Mouse (Mus musculus) testis, adult 2 months (tissue): ENCODE data around the gene Pde4d. TPM values are rescaled to one million over a fixed set of nuclear protein-coding genes. Genes with fewer than 3 reads are reported as not detected.
A peak's percentile ranks its signal among the peaks of the same experiment; 100 is the strongest.

Experiments used
- H3K27ac ChIP-seq: fragments of 200-500 bp; 2 replicates; pipeline ENCODE4 v1.5.1; 2012; ENCODE audit warnings: low read depth, low read length; ENCODE audit not compliant: control insufficient read depth, insufficient read depth
- H3K27me3 ChIP-seq: fragments of 200-500 bp; 2 replicates; pipeline ENCODE4 v1.6.1; 2012; ENCODE audit warnings: mild to moderate bottlenecking, low read length, moderate library complexity; ENCODE audit not compliant: control insufficient read depth, insufficient read depth
- H3K36me3 ChIP-seq: fragments of 200-500 bp; 2 replicates; pipeline ENCODE4 v1.6.1; 2012; ENCODE audit warnings: mild to moderate bottlenecking, low read length; ENCODE audit not compliant: control insufficient read depth, insufficient read depth
- H3K4me1 ChIP-seq: fragments of 200-500 bp; 2 replicates; pipeline ENCODE4 v1.6.1; 2012; ENCODE audit warnings: low read length; ENCODE audit not compliant: control insufficient read depth, insufficient read depth
- H3K4me3 ChIP-seq: fragments of 200-500 bp; 2 replicates; pipeline ENCODE4 v1.5.1; 2012; ENCODE audit warnings: low read depth, mild to moderate bottlenecking, low read length, moderate library complexity, mixed read lengths; ENCODE audit not compliant: control insufficient read depth
- CTCF ChIP-seq: fragments of 200-500 bp; IDR thresholded peaks from 2 replicates; pipeline ENCODE4 v1.5.1; 2012; ENCODE audit warnings: low read depth, mild to moderate bottlenecking, inconsistent platforms, low read length, moderate library complexity; ENCODE audit not compliant: control insufficient read depth, insufficient read depth, insufficient replicate concordance
- POLR2A ChIP-seq: fragments of 200-500 bp; IDR thresholded peaks from 2 replicates; pipeline ENCODE4 v1.6.1; 2012; ENCODE audit warnings: low read depth, mild to moderate bottlenecking, inconsistent platforms, low read length, moderate library complexity; ENCODE audit not compliant: control insufficient read depth
- polyA plus RNA-seq: library from polyadenylated mRNA; depleted of rRNA; stranded (reverse); fragments of >200 nt; gene quantifications from 2 replicates; pipeline ENCODE4 v1.2.3, GENCODE M21; 2012

Gene Pde4d
- polyA plus RNA-seq, 1 experiment = 2.1 TPM

DNA sequence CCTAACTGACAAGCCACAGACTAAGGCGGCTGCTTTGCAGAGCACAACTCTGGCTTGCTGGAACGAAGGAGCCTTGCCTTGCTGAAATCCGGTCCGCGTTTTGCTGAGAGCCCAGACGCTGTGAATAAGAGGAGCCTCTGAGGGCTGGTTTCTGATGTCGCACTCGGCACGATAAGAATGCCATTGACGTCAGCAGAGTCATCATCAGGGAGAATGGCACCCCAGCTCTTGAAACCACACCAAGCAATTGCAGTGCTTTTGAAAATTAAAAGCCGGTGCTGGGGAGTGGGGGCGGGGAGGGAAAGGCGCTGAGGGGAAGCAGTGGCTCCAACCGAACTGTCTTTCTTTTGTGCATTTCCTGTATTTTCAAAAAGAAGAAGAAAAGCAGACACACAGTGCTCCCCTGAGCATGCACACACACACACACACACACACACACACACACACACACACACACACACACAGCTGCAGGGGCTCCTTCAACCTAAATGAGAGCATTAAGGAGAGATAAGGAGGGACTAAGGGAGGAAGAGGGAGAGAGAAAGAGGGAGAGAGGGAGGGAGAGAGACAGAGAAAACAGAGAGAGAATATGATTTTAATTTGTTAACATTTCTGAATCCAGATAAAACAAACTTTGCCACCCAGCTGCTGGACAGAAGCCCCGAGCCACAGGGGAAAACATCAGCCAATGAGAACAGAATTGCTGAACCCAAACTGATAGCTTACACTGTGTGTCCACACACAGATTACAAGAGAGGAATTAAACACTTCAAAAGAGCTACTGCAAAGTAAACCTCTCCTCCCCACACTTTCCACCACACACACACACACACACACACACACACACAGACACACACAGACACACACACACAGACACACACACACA lies 1372.9 kb downstream of the Pde4d start:
- H3K27ac ChIP-seq = peak overlapping the region; percentile 79

DNA sequence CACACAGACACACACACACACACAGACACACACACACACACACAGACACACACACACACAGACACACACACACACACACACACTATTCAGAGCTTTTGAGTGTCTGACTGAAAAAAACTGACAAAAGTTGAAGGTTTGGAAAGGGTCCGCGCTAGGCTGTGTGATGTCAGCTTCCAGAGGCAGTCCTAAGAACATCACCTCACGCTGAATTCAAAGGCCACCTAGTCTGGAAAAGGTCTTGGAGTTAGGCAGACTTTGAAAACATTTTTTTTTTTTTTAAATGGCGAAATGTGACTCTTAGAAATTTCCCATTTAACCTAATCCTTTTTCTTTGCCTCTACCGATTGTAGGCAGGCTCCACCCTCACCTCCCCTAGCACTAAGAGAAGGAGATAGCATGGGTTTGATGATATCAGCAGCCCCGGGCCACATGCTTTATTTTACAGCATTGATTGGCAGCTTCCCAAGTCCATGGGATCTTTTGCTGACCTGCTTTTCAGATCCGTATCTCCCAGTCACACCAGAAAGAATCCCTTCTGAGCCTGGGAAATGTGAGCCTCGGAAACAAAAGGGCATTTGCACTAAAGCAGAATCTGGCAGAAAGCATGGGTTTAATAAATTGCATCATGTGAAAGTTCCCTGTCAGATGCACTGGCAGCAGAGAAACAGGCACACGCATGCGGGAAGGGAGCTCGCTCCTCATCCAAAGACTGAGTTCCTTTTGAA lies 1373.7 kb downstream of the Pde4d start:
- Histone ChIP-seq H3K27ac (no peak overlapping the region; the same call in 1 of the 2 replicates), H3K27me3 (no peaks in the 10 kb centered on the region), H3K4me1 (peaks cover 2% of the 10 kb centered on the region), H3K4me3 (no peak overlapping the region), H3K36me3 (no peaks in the 10 kb centered on the region)
- TF ChIP-seq POLR2A = no peak
- TF ChIP-seq CTCF = no peak

More for the DNA sequence above, 1372.9 kb downstream of the Pde4d start:
- peak overlapping the region; percentile 17 for H3K4me3 ChIP-seq
- no peaks in the 10 kb centered on the region for H3K27me3 ChIP-seq
- TF ChIP-seq CTCF = no peak
- no peak for TF ChIP-seq POLR2A
- H3K36me3 ChIP-seq = no peaks in the 10 kb centered on the region
- no peaks in the 10 kb centered on the region; the same call in 1 of the 2 replicates for H3K4me1 ChIP-seq

DNA sequence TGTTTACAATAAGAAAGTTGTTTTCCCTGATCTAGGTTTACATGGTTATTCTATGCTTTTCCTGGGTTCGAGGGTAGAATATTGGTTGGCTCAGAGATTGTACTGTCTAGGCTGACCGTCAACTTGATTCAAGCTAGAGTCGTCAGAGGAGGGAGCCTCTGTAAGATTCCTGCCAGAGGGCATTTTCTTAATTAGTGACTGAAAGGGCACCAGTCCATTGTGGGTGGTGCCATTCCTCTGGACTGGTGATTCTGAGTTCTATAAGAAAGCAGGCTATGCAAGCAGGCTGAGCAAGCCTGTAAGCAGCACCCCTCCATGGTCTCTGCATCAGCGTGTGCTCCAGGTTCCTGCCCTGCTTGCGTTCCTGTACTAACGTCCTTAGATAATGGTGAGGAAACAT lies 1376.1 kb downstream of the Pde4d start:
- H3K4me3 ChIP-seq = no peak overlapping the region
- peaks cover 2% of the 10 kb centered on the region for H3K4me1 ChIP-seq
- H3K27ac ChIP-seq = no peak overlapping the region
- TF ChIP-seq CTCF (no peak), POLR2A (no peak)
- H3K36me3 ChIP-seq = no peaks in the 10 kb centered on the region
- no peaks in the 10 kb centered on the region for H3K27me3 ChIP-seq

DNA sequence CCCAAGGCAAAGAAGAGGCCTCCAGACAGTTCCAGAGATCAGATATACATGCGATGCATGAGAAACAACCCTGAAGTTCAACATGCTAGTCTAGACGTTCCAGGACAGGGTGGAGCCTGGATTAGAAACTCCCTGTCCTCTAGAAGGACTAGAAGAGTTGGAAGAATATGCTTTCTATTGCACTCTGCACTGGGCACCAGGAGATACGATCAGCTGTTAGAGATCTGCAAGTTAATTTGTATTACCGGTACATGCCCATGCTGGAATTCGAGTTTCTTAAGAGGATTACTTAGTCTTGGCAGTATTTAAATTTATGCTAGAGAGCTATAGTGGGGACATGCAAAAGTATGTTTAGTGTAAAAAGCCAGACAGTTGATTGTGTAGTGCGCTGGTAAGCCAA lies 1377.6 kb downstream of the Pde4d start:
- Histone ChIP-seq H3K4me3 (no peak overlapping the region), H3K36me3 (no peaks in the 10 kb centered on the region), H3K27me3 (no peaks in the 10 kb centered on the region), H3K27ac (no peak overlapping the region), H3K4me1 (peaks cover 2% of the 10 kb centered on the region)
- TF ChIP-seq POLR2A (no peak), CTCF (no peak)

DNA sequence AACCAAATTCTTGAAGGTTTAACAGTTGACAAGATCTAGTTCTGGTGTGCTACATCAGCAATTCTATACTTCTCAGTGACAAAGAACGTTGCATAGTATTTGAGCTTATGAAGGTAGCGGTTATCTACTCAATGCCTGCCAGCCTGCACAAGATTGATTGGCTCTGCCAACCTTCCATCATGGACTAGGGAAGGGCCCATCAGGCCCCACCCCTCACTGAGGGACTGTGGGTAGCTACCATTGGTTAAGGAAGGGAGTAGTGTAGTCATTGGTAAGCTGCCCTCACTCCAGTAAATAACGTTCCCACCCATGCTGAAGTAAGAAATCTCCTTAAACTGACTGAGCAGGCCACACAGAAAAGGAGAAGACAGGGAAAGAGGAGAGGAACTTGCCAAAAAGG lies 1378.2 kb downstream of the Pde4d start:
- H3K4me3 ChIP-seq = no peak overlapping the region
- peak overlapping the region; percentile 65 for H3K27ac ChIP-seq
- TF ChIP-seq POLR2A (no peak), CTCF (no peak)
- H3K36me3 ChIP-seq = no peaks in the 10 kb centered on the region
- no peaks in the 10 kb centered on the region for H3K27me3 ChIP-seq
- H3K4me1 ChIP-seq = peaks cover 2% of the 10 kb centered on the region; the same call in 1 of the 2 replicates

DNA sequence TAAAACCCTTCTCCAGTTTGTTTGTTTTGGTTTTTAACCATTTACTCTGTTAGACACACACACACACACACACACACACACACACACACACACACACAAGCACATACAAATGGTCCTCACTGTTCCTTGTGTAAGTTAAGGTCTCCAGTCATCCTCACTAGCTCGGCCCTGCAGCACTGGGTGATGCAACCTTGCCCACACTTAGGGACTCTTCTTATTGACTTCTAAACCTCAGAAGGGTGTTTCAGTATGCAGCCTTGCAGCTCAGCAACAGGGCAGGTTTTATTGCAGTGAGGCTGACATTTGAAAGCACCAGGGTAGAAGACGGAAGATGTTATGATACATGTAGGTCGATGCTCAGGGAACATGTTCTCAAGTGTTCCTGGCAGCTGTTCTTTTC lies 1379.7 kb downstream of the Pde4d start:
- H3K27ac ChIP-seq = no peak overlapping the region
- peaks cover 2% of the 10 kb centered on the region; the same call in 1 of the 2 replicates for H3K4me1 ChIP-seq

DNA sequence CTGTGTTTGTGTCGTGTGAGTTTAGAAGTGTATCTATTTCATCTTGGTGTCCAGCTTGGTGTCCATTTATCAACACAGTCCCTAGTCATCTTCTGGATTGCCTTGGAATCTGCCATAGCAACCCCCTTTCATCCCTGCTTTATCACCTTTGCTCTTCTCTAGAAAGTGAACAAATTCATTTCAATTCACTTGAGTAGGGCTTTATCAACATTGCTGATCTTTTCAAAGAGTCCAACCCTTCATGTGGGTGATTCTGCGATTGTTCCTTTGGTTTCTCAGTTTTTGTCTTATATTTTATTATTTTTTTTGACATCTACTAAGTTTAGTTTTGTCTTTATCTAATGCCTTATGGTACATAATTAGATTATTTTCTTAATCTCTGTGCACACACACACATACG lies 1385.2 kb downstream of the Pde4d start:
- H3K27ac ChIP-seq = no peak overlapping the region
- no peak overlapping the region for H3K4me3 ChIP-seq
- H3K4me1 ChIP-seq = 0 out of 2 replicates have a peak, but pooled peaks cover 2% of the 10 kb centered on the region
- no peaks in the 10 kb centered on the region for H3K36me3 ChIP-seq
- H3K27me3 ChIP-seq = no peaks in the 10 kb centered on the region
- TF ChIP-seq CTCF (no peak), POLR2A (no peak)

More for the DNA sequence above, 1379.7 kb downstream of the Pde4d start:
- H3K27me3 ChIP-seq = no peaks in the 10 kb centered on the region
- H3K36me3 ChIP-seq = no peaks in the 10 kb centered on the region
- TF ChIP-seq CTCF = no peak
- no peak for TF ChIP-seq POLR2A
- no peak overlapping the region for H3K4me3 ChIP-seq
